ENCODE assay signal across 16 mouse cellular contexts in genomic region chr13:36954937-36955336, GRCm38 (mm10).
"Had no signal": no experiment of that assay in that cellular context is flagged by ENCODE, and none has a peak within 500 bp of the region (broad histone marks: within the 10 kb centered on the region; RNA-seq: fewer than 3 reads in every experiment).

No protein-coding gene starts in this region.

- H3K27me3 ChIP-seq: lung, embryonic 15.5 days; midbrain, embryonic 12.5 days; neural tube, embryonic 12.5 days; stomach, embryonic 15.5 days had no signal

- H3K36me3 ChIP-seq: lung, embryonic 15.5 days; midbrain, embryonic 10.5 days; midbrain, embryonic 12.5 days; neural tube, embryonic 12.5 days; stomach, embryonic 15.5 days had no signal

- DNase-seq: lung, adult 2 months; lung, postnatal 4 days; midbrain, embryonic 14.5 days; right cerebral cortex, postnatal 14 days; thymus, adult 2 months; thymus, postnatal 25 days; thymus, postnatal 4 days had no signal

- H3K4me1 ChIP-seq: lung, embryonic 15.5 days; midbrain, embryonic 10.5 days; midbrain, embryonic 12.5 days; neural tube, embryonic 12.5 days; stomach, embryonic 15.5 days had no signal

- H3K27ac ChIP-seq: lung, embryonic 15.5 days; midbrain, embryonic 10.5 days; midbrain, embryonic 12.5 days; neural tube, embryonic 12.5 days; stomach, embryonic 15.5 days; stomach, postnatal 0 days had no signal

- ATAC-seq: lung, postnatal 0 days; midbrain, embryonic 16.5 days had no signal

- H3K4me3 ChIP-seq: lung, embryonic 15.5 days; midbrain, embryonic 10.5 days; midbrain, embryonic 12.5 days; myocyte; neural tube, embryonic 12.5 days; stomach, embryonic 15.5 days had no signal
